Mouse (Mus musculus) olfactory bulb, adult 2 months (tissue): ENCODE results near the gene Dnah2.

ENCODE experiments used
- CTCF ChIP-seq: fragments of 200-500 bp; IDR thresholded peaks from 2 replicates; pipeline ENCODE4 v1.5.1; 2012; ENCODE audit warnings: low read depth, mild to moderate bottlenecking, low read length, moderate library complexity; ENCODE audit not compliant: insufficient read depth
- POLR2A ChIP-seq: fragments of 200-500 bp; IDR thresholded peaks from 2 replicates; pipeline ENCODE4 v1.6.1; 2012; ENCODE audit warnings: mild to moderate bottlenecking, low read depth, low read length, moderate library complexity; ENCODE audit not compliant: insufficient read depth

DNA sequence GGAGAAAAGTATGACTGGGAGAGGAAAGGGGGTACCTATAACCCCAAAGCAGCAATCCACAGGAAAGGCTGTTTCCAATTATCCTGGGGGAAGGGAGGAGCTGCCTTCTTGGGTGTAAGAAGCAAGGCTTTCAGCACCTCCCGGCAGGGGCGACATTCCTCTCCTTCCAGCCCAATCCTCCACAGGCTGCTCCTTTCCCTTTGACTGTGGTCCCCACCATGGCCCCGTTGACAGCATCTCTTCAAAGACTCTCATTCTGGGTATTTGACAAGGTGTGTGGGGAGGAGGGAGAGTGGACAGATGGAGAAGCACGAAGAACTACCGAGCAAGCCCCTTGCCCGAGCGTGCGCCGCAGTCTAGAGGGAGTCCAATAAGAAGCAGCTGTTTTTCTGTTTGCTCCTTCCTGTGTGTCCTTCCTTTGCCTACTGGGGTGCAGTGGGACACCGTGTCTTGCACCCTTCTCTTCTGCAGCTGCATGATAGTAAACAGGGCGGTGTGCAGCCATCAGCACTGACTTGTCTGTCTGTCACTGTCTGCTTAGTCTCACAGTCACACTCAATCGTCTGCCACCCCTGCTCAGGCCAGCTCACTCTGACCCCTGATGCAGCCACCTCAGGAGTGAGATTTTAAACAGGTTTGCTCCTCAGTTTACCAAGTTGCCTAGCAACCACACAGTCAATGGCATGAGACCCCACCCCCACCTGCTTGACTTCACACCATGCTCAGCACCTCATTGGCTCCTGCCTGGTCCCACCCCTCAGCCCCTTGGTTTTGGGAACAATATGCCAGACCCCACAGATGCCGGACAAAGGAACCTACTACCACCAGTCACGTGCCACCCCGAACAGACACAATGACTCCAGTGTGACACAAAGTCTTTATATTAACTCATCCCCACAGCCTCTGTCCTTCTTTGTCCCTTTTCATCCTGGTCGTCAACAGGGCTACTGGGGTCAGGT, 12.3 kb upstream of the Dnah2 start:
- no peak for TF ChIP-seq CTCF
- TF ChIP-seq POLR2A: no peak
